Comparison of ENCODE assay signal across 9 mouse cellular contexts in genomic region chr16:44484079-44484478, GRCm38 (mm10).
DNase-seq lines count a peak whose midpoint lies in the region; ATAC-seq and TF ChIP-seq lines count a peak whose summit lies in the region.
"Had no signal": no experiment of that assay in that cellular context is flagged by ENCODE, and none has a peak within 500 bp of the region (broad histone marks: within the 10 kb centered on the region; RNA-seq: fewer than 3 reads in every experiment).

No protein-coding gene starts in this region.

- no peak overlapping the region for H3K4me3 ChIP-seq in heart, embryonic 11.5 days (ENCODE audit: low read depth, low read length)
- H3K4me3 ChIP-seq in bone marrow, adult 2 months (replicated peaks; ENCODE audit: control insufficient read depth, low read depth, low read length), result no peak overlapping the region
- no peak overlapping the region for H3K4me3 ChIP-seq in hindbrain, postnatal 0 days (ENCODE audit: low read length)
- H3K4me3 ChIP-seq in midbrain, embryonic 15.5 days, result no peak overlapping the region
- H3K4me3 ChIP-seq: stomach, embryonic 15.5 days had no signal

- intact Hi-C loops in left cerebral cortex, postnatal 10 days (cut with DNase I), result loop anchor here (10.0 kb wide), 1 partner anchor 221 kb away; no protein-coding TSS in a partner anchor

- no peak for TF ChIP-seq POLR2A in bone marrow, adult 2 months (IDR thresholded peaks at IDR 0.05; ENCODE audit: borderline replicate concordance, control insufficient read depth, low read depth, low read length)

- H3K27me3 ChIP-seq in heart, embryonic 11.5 days (ENCODE audit: control insufficient read depth, insufficient read depth, low read length), result no peaks in the 10 kb centered on the region
- no peaks in the 10 kb centered on the region for H3K27me3 ChIP-seq in hindbrain, postnatal 0 days (ENCODE audit: insufficient read depth, low read length)
- H3K27me3 ChIP-seq in midbrain, embryonic 15.5 days (replicated peaks), result no peaks in the 10 kb centered on the region
- no peaks in the 10 kb centered on the region for H3K27me3 ChIP-seq in splenic B cell, adult 2 months (ENCODE audit: control insufficient read depth, insufficient read depth, low read length, poor library complexity, severe bottlenecking)
- H3K27me3 ChIP-seq: stomach, embryonic 15.5 days had no signal

- peaks cover 9% of the 10 kb centered on the region; the same call in 1 of the 2 replicates for H3K36me3 ChIP-seq in heart, embryonic 11.5 days (ENCODE audit: control insufficient read depth, insufficient read depth, low read length)
- H3K36me3 ChIP-seq in hindbrain, postnatal 0 days (ENCODE audit: insufficient read depth, low read length), result peaks cover 16% of the 10 kb centered on the region
- 0 out of 2 replicates have a peak, but pooled peaks cover under 1% of the 10 kb centered on the region for H3K36me3 ChIP-seq in midbrain, embryonic 15.5 days (replicated peaks)
- H3K36me3 ChIP-seq in splenic B cell, adult 2 months (ENCODE audit: control insufficient read depth, insufficient read depth, low read length, poor library complexity, severe bottlenecking), result no peaks in the 10 kb centered on the region

- H3K9me3 ChIP-seq in heart, embryonic 11.5 days (replicated peaks; ENCODE audit: control insufficient read depth, low read length), result no peaks in the 10 kb centered on the region
- H3K9me3 ChIP-seq in hindbrain, postnatal 0 days (ENCODE audit: low read length), result no peaks in the 10 kb centered on the region
- H3K9me3 ChIP-seq in midbrain, embryonic 15.5 days, result no peaks in the 10 kb centered on the region
- H3K9me3 ChIP-seq: stomach, embryonic 15.5 days had no signal

- peak; percentile 84 for TF ChIP-seq CTCF in bone marrow, adult 2 months (IDR thresholded peaks at IDR 0.05; ENCODE audit: control insufficient read depth, insufficient read depth, low read length)
- peak; percentile 98 for TF ChIP-seq CTCF in hindbrain, postnatal 0 days (IDR thresholded peaks at IDR 0.05; ENCODE audit: low read depth)

- H3K27ac ChIP-seq in heart, embryonic 11.5 days (ENCODE audit: low read depth, low read length), result no peak overlapping the region
- H3K27ac ChIP-seq in bone marrow, adult 2 months (ENCODE audit: control insufficient read depth, insufficient read depth, low read depth, low read length, poor library complexity), result no peak overlapping the region
- no peak overlapping the region for H3K27ac ChIP-seq in hindbrain, postnatal 0 days
- H3K27ac ChIP-seq in midbrain, embryonic 15.5 days, result no peak overlapping the region
- H3K27ac ChIP-seq: stomach, embryonic 15.5 days had no signal

- peak; percentile 67 to 90 for DNase-seq in heart, adult 18-20 months
- peak; percentile 73 for DNase-seq in fibroblast of lung, adult 2 months (ENCODE audit: low read depth)
- peak; percentile 91 for DNase-seq in hindbrain, postnatal 0 days (ENCODE audit: low spot score)
- peak; percentile 74 to 82 for DNase-seq in left cerebral cortex, postnatal 10 days (ENCODE audit: extremely low spot score in 1 of 2, low spot score in 2 of 2)
- DNase-seq in splenic B cell, adult 2 months (ENCODE audit: low read depth, low spot score), result peak; percentile 73

- no peak for ATAC-seq in heart, embryonic 11.5 days (replicated peaks; ENCODE audit: insufficient number of reproducible peaks, low FRiP score, low TSS enrichment)
- ATAC-seq in hindbrain, postnatal 0 days, result no peak; the same call in 1 of the 2 replicates
- ATAC-seq in midbrain, embryonic 15.5 days (replicated peaks), result peak; percentile 25; the same call in 1 of the 2 replicates

- H3K4me2 ChIP-seq in heart, embryonic 11.5 days, result no peak overlapping the region
- H3K4me2 ChIP-seq in hindbrain, postnatal 0 days (ENCODE audit: low read depth, low read length), result no peak overlapping the region
- no peak overlapping the region for H3K4me2 ChIP-seq in midbrain, embryonic 15.5 days
- H3K4me2 ChIP-seq: stomach, embryonic 15.5 days had no signal

- H3K4me1 ChIP-seq in heart, embryonic 11.5 days (ENCODE audit: control insufficient read depth, insufficient read depth, low read length), result no peaks in the 10 kb centered on the region; the same call in 1 of the 2 replicates
- no peaks in the 10 kb centered on the region for H3K4me1 ChIP-seq in bone marrow, adult 2 months (ENCODE audit: control insufficient read depth, insufficient read depth, low read length)
- 0 out of 2 replicates have a peak, but pooled peaks cover 8% of the 10 kb centered on the region for H3K4me1 ChIP-seq in hindbrain, postnatal 0 days (ENCODE audit: insufficient read depth, low read length)
- H3K4me1 ChIP-seq in midbrain, embryonic 15.5 days, result peaks cover 11% of the 10 kb centered on the region

- 6% methylated on average over 7 of the region's 7 CpGs for WGBS in heart, embryonic 11.5 days (ENCODE audit: insufficient replicate concordance)
- WGBS in bone marrow, adult 2 months, result 3% methylated on average over 7 of the region's 7 CpGs
- 9% methylated on average over 7 of the region's 7 CpGs for WGBS in hindbrain, postnatal 0 days
- WGBS in midbrain, embryonic 15.5 days, result 7% methylated on average over 7 of the region's 7 CpGs

- H3K9ac ChIP-seq in heart, embryonic 11.5 days (ENCODE audit: low read depth, low read length), result no peak overlapping the region
- H3K9ac ChIP-seq in hindbrain, postnatal 0 days (replicated peaks; ENCODE audit: low read length), result no peak overlapping the region
- H3K9ac ChIP-seq in midbrain, embryonic 15.5 days, result no peak overlapping the region
- H3K9ac ChIP-seq: stomach, embryonic 15.5 days had no signal
